9 mouse cellular contexts compared by ENCODE assay signal in the genomic region with DNA sequence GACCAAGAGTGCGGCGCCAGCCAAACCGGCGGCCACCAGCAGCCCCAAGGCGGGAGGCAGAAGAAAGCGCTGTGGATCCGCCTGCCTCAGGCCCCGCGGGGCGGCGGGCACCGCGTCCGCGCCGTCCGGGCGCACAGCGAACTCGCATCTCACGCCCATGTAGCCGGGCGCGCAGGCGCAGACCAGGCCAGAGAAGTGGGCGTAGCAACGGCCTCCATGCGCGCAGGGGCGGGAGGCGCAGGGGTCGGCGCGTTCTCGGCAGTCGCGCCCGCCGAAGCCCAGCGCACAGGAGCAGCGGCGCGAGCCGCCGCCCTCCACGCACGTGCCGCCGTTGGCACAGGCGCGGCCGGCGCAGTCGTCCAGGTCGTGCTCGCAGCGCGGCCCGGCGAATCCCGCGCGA. TPM values are rescaled to one million over a fixed set of nuclear protein-coding genes. Genes with fewer than 3 reads are reported as not detected.
A peak's percentile ranks its signal among the peaks of the same experiment; 100 is the strongest.
DNase-seq lines count a peak whose midpoint lies in the region; ATAC-seq and TF ChIP-seq lines count a peak whose summit lies in the region.
"Had no signal": no experiment of that assay in that cellular context is flagged by ENCODE, and none has a peak within 500 bp of the region (broad histone marks: within the 10 kb centered on the region; RNA-seq: fewer than 3 reads in every experiment).

No protein-coding gene starts in this region.

- TF ChIP-seq POLR2A in ES-Bruce4 (IDR thresholded peaks at IDR 0.05; ENCODE audit: insufficient read depth, low read length): peak; percentile 59

- no peaks in the 10 kb centered on the region for H3K4me1 ChIP-seq in ES-Bruce4 (ENCODE audit: control insufficient read depth, insufficient read depth, low read length)
- peaks cover 23% of the 10 kb centered on the region for H3K4me1 ChIP-seq in embryonic facial prominence, embryonic 15.5 days
- peaks cover 5% of the 10 kb centered on the region; the same call in 1 of the 2 replicates for H3K4me1 ChIP-seq in hindbrain, embryonic 11.5 days (replicated peaks; ENCODE audit: control insufficient read depth, insufficient read depth, low read length)

- H3K4me3 ChIP-seq in ES-Bruce4 (ENCODE audit: low read depth, low read length): peak overlapping the region; percentile 64
- peak overlapping the region; percentile 50 for H3K4me3 ChIP-seq in embryonic facial prominence, embryonic 15.5 days (replicated peaks)
- peak overlapping the region; percentile 42 for H3K4me3 ChIP-seq in hindbrain, embryonic 11.5 days (ENCODE audit: low read depth, low read length)

- H3K4me2 ChIP-seq in embryonic facial prominence, embryonic 15.5 days (replicated peaks): peak overlapping the region; percentile 81
- peak overlapping the region; percentile 74 for H3K4me2 ChIP-seq in hindbrain, embryonic 11.5 days (replicated peaks; ENCODE audit: low read depth, low read length)

- H3K27me3 ChIP-seq in ES-Bruce4 (ENCODE audit: control insufficient read depth, insufficient read depth, low read length, poor library complexity, severe bottlenecking): no peaks in the 10 kb centered on the region
- peaks cover 95% of the 10 kb centered on the region for H3K27me3 ChIP-seq in embryonic facial prominence, embryonic 15.5 days
- H3K27me3 ChIP-seq in hindbrain, embryonic 11.5 days (ENCODE audit: control insufficient read depth, insufficient read depth, low read length): peaks cover 26% of the 10 kb centered on the region

- WGBS in embryonic facial prominence, embryonic 15.5 days: 3% methylated on average over 63 of the region's 63 CpGs
- 2% methylated on average over 62 of the region's 63 CpGs for WGBS in hindbrain, embryonic 11.5 days

- ATAC-seq in embryonic facial prominence, embryonic 15.5 days (ENCODE audit: insufficient number of reproducible peaks, low FRiP score, low TSS enrichment, low read depth): peak; percentile 53; the same call in 1 of the 2 replicates
- peak; percentile 32 for ATAC-seq in hindbrain, embryonic 11.5 days (ENCODE audit: low FRiP score)

- H3K9me3 ChIP-seq in ES-Bruce4 (replicated peaks; ENCODE audit: control insufficient read depth, insufficient read depth, low read length, poor library complexity, severe bottlenecking): no peaks in the 10 kb centered on the region
- no peaks in the 10 kb centered on the region for H3K9me3 ChIP-seq in embryonic facial prominence, embryonic 15.5 days (replicated peaks)
- no peaks in the 10 kb centered on the region for H3K9me3 ChIP-seq in hindbrain, embryonic 11.5 days (ENCODE audit: control insufficient read depth, low read length)

- TF ChIP-seq EP300 in ES-Bruce4 (IDR thresholded peaks at IDR 0.05; ENCODE audit: insufficient read depth, low read depth, low read length): no peak

- peak overlapping the region; percentile 63 for H3K9ac ChIP-seq in ES-Bruce4 (ENCODE audit: low read depth, poor library complexity, severe bottlenecking)
- H3K9ac ChIP-seq in embryonic facial prominence, embryonic 15.5 days: peak overlapping the region; percentile 10; the same call in 1 of the 2 replicates
- H3K9ac ChIP-seq in hindbrain, embryonic 11.5 days (ENCODE audit: low read depth, low read length): peak overlapping the region; percentile 44

- TF ChIP-seq CTCF in ES-Bruce4 (IDR thresholded peaks at IDR 0.05; ENCODE audit: low read depth, low read length): no peak

- H3K36me3 ChIP-seq in ES-Bruce4 (ENCODE audit: control insufficient read depth, insufficient read depth, low read length, poor library complexity, severe bottlenecking): no peaks in the 10 kb centered on the region
- no peaks in the 10 kb centered on the region for H3K36me3 ChIP-seq in embryonic facial prominence, embryonic 15.5 days
- no peaks in the 10 kb centered on the region for H3K36me3 ChIP-seq in hindbrain, embryonic 11.5 days (ENCODE audit: control insufficient read depth, insufficient read depth, low read length)

- peak; percentile 17 for DNase-seq in T-cell, adult 2 months (ENCODE audit: low spot score)
- DNase-seq in hindbrain, embryonic 11.5 days (ENCODE audit: low spot score): peak; percentile 88
- peak; percentile 63 to 82 for DNase-seq in layer of hippocampus, postnatal 10 days (ENCODE audit: low spot score in 2 of 2)
- peak; percentile 45 for DNase-seq in lung, postnatal 14 days
- peak; percentile 70 to 73 for DNase-seq in right cerebral cortex, adult 2 months (ENCODE audit: low spot score in 2 of 2)
- DNase-seq in spleen, adult 18-20 months: no peak

- H3K27ac ChIP-seq in ES-Bruce4 (ENCODE audit: insufficient read depth, low read length): no peak overlapping the region
- H3K27ac ChIP-seq in embryonic facial prominence, embryonic 15.5 days (replicated peaks): no peak overlapping the region
- H3K27ac ChIP-seq in hindbrain, embryonic 11.5 days (ENCODE audit: low read depth, low read length): no peak overlapping the region

RNA-seq across cellular contexts. Expression of a gene that starts 3.5 kb away (rescaled TPM):
- polyA plus RNA-seq in ES-Bruce4 (2011; ENCODE audit: insufficient read depth, insufficient read length, low read depth, missing spikeins): 0.70 and 3.2 TPM in 2 replicates
- 0.13 and 0.30 TPM in 2 replicates for polyA plus RNA-seq in embryonic facial prominence, embryonic 15.5 days (2015; fragmentation: Nextera tagmentation; extraction: Ambion mirVana)
- 0.46 and 0.52 TPM in 2 replicates for polyA plus RNA-seq in hindbrain, embryonic 11.5 days (2014; fragmentation: Nextera tagmentation; extraction: Ambion mirVana)
- total RNA-seq in layer of hippocampus, postnatal 10 days (2021): 1 to 10 TPM; 1.4 to 4.2 TPM
- polyA plus RNA-seq: large intestine, adult 2 months had no signal

RNA-seq across cellular contexts. Expression of a gene that starts 7.6 kb away (rescaled TPM):
- polyA plus RNA-seq in ES-Bruce4 (2011; ENCODE audit: insufficient read depth, insufficient read length, low read depth, missing spikeins): 9.5 and 10.5 TPM in 2 replicates
- polyA plus RNA-seq in embryonic facial prominence, embryonic 15.5 days (2015; fragmentation: Nextera tagmentation; extraction: Ambion mirVana): 2.0 and 2.4 TPM in 2 replicates
- 77.4 and 86.1 TPM in 2 replicates for polyA plus RNA-seq in hindbrain, embryonic 11.5 days (2014; fragmentation: Nextera tagmentation; extraction: Ambion mirVana)
- 1 to 10 TPM; 6.5 to 8.9 TPM for total RNA-seq in layer of hippocampus, postnatal 10 days (2021)

RNA-seq across cellular contexts. Expression of a gene that starts 16.9 kb away (rescaled TPM):
- 8.5 and 8.8 TPM in 2 replicates for polyA plus RNA-seq in ES-Bruce4 (2011; ENCODE audit: insufficient read depth, insufficient read length, low read depth, missing spikeins)
- polyA plus RNA-seq in embryonic facial prominence, embryonic 15.5 days (2015; fragmentation: Nextera tagmentation; extraction: Ambion mirVana): 13.6 and 15.5 TPM in 2 replicates
- 17.4 and 19.0 TPM in 2 replicates for polyA plus RNA-seq in hindbrain, embryonic 11.5 days (2014; fragmentation: Nextera tagmentation; extraction: Ambion mirVana)
- total RNA-seq in layer of hippocampus, postnatal 10 days (2021): 10 to 100 TPM; 41.8 to 43.2 TPM

RNA-seq across cellular contexts. Expression of a gene that starts 17.4 kb away (rescaled TPM):
- polyA plus RNA-seq in ES-Bruce4 (2011; ENCODE audit: insufficient read depth, insufficient read length, low read depth, missing spikeins): 70.5 and 76.4 TPM in 2 replicates
- 125 and 128 TPM in 2 replicates for polyA plus RNA-seq in embryonic facial prominence, embryonic 15.5 days (2015; fragmentation: Nextera tagmentation; extraction: Ambion mirVana)
- polyA plus RNA-seq in hindbrain, embryonic 11.5 days (2014; fragmentation: Nextera tagmentation; extraction: Ambion mirVana): 189 and 201 TPM in 2 replicates
- total RNA-seq in layer of hippocampus, postnatal 10 days (2021): 10 to 100 TPM; 49.2 to 49.6 TPM

RNA-seq across cellular contexts. Expression of a gene that starts 26.8 kb away (rescaled TPM):
- polyA plus RNA-seq in ES-Bruce4 (2011; ENCODE audit: insufficient read depth, insufficient read length, low read depth, missing spikeins): 17.2 and 17.3 TPM in 2 replicates
- 3.8 and 5.5 TPM in 2 replicates for polyA plus RNA-seq in embryonic facial prominence, embryonic 15.5 days (2015; fragmentation: Nextera tagmentation; extraction: Ambion mirVana)
- polyA plus RNA-seq in hindbrain, embryonic 11.5 days (2014; fragmentation: Nextera tagmentation; extraction: Ambion mirVana): 7.2 and 12.7 TPM in 2 replicates
- 10 to 100 TPM; 67.3 to 68.9 TPM for total RNA-seq in layer of hippocampus, postnatal 10 days (2021)

Comparison
In these comparisons a context has a peak if more than half of its experiments do, and no peak if none do; other contexts are left out.
1. H3K9ac ChIP-seq: peak in every context shown above with its lines; median percentile 63 in ES-Bruce4; 44 in hindbrain, embryonic 11.5 days; 10 in embryonic facial prominence, embryonic 15.5 days.
2. DNase-seq: peak in T-cell, adult 2 months (single experiment), hindbrain, embryonic 11.5 days (single experiment), layer of hippocampus, postnatal 10 days (2 of 2), lung, postnatal 14 days (single experiment) and right cerebral cortex, adult 2 months (2 of 2); none in spleen, adult 18-20 months (0 of 2).
3. Peak in every context shown above with its lines, with median percentiles within 50 percentile points of each other: H3K4me3 ChIP-seq.